Mouse (Mus musculus) adrenal gland, postnatal 25 days (tissue): ENCODE results near the gene Dgkh. TPM values are rescaled to one million over a fixed set of nuclear protein-coding genes. Genes with fewer than 3 reads are reported as not detected.

Experiments
- DNase-seq: peaks from one replicate; pipeline ENCODE4 v3.0.0; 2021; ENCODE audit warnings: mixed read lengths
- total RNA-seq: library from RNA; stranded (reverse); gene quantifications from 2 replicates; pipeline ENCODE4 v1.2.3, GENCODE M21; 2021

Dgkh gene
- total RNA-seq, 1 experiment from 2014 or later = 7.8 TPM

DNA sequence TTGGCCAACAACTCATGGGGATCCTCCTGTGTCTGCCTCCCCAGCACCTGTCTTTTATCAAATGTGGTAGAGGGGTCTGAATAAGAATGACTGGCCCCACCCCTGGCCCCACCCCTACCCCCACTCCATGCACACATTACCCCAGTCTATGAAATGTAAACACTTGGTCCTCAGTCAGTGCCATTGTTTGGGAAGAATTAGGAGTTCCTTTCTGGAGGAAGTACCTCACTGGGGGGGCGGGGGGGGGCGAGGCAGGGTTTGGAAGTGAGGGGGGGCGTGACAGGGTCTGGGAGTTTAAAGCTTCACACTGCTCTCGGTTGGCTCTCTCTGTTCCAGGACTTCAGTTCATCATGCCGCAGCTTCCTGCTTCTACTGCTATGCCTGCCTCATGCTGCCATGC, 10.5 kb downstream of the Dgkh start:
- no peak for DNase-seq

DNA sequence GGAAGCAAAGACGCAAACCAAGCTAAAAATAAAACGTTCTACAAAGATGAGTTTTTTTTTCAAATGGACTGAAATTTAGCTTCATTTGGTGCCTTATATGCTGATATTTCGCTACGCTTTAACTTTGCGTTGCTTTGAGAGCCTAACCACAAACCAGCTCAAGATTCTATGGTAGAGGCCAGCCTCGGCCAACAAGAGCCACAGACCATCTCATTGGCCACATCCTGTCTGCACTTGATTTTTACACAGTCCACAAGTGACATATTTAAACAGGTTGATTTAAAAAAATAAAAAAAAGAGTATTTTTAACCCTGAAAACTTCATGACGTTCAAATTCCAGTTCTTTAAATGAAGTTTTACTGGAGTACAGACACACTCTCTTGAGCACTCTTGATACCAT, 16.5 kb downstream of the Dgkh start:
- no peak for DNase-seq

GRCm38 (mm10) chr14:78712565-78713148, 19.9 kb downstream of the Dgkh start:
- DNase-seq = no peak

GRCm38 (mm10) chr14:78710647-78711046, 21.9 kb downstream of the Dgkh start:
- no peak for DNase-seq

DNA sequence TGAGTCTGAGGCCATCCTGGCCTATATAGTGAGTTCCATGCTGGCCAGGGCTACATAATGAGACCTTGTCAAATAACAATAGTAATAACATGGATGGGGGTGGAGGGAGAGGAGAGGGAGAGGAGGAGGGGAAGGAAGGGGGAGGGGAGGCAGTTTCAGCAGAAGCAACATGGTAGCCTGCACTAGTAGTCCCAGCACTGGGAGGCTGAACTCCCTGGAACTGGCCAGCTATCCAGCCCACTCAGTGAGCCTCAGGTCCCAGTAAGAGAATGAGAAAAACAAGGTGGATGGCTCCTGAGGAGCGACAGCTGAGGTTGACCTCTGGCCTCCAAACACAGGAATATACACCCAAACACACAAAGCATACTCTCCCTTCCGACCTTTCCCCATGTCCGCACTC, 27.0 kb downstream of the Dgkh start:
- DNase-seq = no peak

DNA sequence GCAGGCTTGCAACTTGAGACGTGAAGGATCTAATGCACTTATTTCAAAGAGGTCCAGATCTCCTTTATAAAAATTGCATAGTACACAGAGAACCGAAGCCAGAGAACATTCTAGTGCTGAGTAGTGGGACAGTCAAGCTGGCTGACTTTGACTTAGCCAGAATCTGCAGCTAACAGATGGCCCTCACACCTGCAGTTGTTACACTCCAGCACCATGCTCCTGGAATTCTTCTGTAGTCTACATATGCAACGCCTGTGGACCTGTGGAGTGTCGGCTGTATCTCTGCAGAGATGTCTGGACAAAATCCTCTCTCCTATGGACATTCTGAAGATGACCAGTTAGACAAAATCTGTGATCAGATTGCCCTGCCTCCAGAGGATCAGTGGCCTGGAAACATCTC, 28.6 kb downstream of the Dgkh start:
- DNase-seq = no peak

- no peak for DNase-seq
Measured at GRCm38 (mm10) chr14:78703361-78703760, 29.2 kb downstream of the Dgkh start.

GRCm38 (mm10) chr14:78702048-78702447, 30.5 kb downstream of the Dgkh start:
- no peak for DNase-seq

DNA sequence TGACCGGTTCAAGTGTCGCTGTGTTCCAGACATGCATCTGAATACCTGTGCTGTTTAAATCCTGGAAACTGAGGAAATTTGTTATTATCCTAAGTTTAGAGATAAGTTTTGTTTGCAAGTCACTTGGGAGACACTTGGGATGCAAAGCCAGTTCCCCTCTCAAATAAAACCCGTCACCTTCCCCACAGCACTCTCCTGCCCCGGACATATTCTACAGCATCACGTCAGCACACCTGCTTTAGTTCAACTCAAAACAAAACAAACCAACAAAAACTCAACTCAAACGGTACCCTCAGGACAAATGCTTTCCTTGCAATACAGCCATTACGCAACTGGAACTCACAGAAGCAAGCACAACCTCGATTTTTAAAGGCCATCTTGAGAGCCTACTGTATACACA, 31.1 kb downstream of the Dgkh start:
- DNase-seq = no peak

DNA sequence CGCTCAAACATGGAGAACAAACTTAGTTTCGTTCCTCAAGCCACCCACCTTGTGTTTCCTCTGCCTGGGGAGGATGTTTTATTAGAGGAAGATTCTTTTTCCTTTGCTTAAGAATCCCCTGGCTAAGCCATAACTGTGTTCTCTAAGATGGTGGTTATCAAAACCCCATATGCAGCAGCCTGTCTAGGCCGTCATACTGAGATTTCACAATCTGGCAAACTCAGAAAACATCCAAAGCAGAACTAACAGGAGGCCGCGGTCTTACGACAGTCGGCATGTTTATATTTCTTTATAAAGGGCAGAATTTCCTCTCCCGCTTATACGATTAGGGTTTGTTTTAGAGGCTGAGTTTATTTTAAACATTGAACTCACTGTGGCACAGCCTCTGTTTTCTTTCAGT, 31.5 kb downstream of the Dgkh start:
- DNase-seq = no peak

- DNase-seq = no peak
Measured at GRCm38 (mm10) chr14:78699634-78700033, 32.9 kb downstream of the Dgkh start.

DNA sequence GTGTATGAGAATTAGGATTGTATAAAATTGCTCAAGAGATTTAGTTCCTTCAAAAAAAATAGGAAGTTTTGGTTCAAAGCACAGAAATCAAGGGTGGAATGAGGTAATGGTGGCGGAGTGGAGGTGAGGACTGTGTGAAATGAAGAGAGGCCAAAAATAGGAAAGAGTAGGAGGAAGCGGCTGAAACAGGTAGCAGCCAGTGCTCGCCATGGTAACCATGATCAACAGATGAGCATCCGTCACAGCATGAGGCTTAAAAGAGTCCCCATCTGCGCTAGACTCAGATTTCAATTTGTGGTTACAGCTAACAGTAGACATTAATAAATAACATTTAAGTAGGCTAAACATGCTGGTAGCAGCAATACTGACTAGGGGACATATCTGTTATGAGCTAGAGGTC, 33.4 kb downstream of the Dgkh start:
- no peak for DNase-seq

DNA sequence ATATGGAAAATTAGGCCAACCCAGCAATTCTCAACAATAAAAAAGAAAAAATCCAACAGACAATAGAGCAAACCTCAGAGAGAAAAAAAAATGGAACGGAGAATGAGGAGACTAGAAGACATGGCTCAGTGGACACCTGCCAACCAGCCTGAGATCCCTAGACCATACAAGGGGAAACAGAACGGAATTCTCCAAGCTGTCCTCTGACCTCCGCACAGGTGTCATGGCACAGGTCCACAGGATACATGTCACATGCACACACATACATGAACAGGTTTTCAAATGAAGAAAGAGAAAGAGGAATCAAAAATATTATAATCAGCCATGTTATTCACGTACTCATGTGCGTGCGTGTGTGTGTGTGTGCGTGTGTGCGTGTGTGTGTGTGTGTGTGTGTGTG, 38.5 kb downstream of the Dgkh start:
- DNase-seq = no peak

DNA sequence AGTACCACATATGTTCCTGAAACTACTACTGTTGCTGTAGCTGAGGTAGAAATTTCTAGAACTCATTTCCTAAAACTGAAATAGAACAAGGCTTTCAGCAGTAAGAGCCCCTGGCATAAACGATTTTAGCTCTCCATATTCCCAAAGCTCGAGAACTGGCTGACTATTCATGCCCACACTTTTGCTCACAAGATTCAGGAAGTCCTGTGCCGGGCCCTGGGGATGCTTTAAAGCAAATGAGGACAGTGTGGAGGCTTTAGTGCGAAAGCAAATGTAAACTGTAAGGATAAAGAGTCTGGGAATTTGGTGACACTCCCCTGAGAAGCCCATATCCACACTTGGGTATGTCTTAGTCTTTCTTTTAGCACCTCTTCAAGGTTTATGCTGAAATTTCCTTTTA, 40.0 kb downstream of the Dgkh start:
- no peak for DNase-seq

GRCm38 (mm10) chr14:78691926-78692487, 40.6 kb downstream of the Dgkh start:
- no peak for DNase-seq

- no peak for DNase-seq
Measured at GRCm38 (mm10) chr14:78690883-78691282, 41.7 kb downstream of the Dgkh start.

- DNase-seq = no peak
Measured at GRCm38 (mm10) chr14:78690387-78690786, 42.2 kb downstream of the Dgkh start.

- DNase-seq = no peak
Measured at GRCm38 (mm10) chr14:78689950-78690349, 42.6 kb downstream of the Dgkh start.

DNA sequence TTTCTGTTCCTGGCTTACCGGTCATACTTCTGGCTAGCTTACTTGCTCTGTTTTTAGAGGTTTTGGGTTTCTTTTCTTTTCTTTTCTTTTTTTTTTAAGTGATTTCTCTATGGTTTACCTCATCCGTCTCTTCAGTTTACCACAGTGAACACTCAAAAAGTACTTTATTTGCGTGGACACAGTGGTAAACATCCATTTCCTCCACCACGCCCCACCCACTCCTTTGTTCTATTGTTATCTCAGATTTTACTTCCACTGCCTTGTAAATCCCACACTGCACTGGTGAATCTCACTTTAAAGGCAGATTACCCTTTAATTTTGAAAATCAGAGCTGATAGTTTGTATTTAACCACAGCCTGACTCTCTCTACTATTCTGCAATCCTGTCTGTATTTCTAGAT, 44.9 kb downstream of the Dgkh start:
- DNase-seq = no peak

GRCm38 (mm10) chr14:78686701-78687100, 45.9 kb downstream of the Dgkh start:
- DNase-seq = no peak

DNA sequence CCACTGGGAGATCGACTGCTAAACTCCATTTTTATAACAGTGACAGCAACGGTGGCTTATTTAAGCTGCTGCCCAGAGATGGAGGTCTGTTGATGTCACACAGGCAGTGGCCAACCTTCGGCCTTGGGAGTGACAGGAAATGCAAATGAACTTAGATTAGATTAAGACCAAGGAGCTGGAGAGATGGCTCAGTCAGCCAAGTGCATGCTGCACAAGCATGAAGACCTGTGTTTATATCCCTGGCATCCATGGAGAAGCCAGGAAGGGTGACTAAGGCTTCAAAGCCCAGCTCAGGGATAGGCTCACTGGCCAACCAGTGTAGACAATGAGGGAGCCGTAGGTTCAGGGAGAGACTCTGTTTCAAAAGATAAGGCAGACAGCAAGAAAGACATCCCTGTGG, 48.4 kb downstream of the Dgkh start:
- DNase-seq = no peak

DNA sequence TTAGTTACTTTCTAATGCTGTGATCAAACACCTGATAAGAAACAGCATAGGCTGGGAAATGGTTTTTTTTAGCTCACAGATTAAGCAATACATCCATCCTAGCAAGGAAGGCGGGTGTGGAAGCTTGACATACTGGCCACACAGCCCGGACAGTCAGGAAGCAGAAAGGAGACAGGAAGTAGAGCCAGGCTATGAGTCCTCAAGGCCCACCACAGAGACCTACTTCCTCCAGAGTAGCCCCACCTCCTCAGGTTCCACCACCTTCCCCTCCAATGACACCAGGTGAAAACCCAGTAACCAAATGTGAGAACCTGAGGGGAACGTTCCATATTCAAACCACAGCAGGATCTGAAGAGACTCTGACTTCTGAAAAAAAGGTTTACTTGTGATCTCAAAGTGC, 53.6 kb downstream of the Dgkh start:
- DNase-seq = no peak

DNA sequence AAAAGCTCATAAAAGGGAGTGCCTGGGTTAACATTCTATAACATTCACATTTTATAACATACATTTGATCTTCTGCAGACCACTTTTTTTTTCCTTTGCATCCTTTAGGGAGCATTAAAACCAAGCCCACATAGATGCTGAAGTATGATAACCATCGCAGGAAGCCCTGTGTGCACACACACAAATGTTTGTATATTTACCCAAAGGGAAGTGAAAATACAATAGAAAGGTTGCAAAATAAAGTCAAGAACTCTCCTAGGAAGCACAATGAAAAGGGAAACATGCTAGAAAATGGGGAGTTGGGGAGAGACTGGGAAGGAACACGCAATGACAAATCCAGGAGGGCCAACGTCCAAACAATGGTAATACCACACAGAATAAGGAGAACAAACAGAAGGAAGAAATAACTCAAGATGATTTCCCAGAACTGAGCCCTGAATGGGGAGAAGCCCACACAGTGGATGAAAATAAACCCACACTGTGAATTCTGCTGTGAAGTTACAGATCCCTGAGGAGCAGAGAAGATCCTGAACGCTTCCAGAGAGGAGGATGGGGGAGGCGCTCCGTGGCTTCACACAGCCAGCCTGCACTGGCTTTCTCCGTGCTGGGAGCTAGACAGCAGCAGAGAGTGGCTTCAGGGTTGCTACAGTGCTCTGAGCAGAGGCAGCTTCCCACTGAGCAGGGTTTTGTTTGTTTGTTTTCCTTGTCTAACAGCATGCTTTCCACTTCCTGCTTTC, 54.6 kb downstream of the Dgkh start:
- no peak for DNase-seq

DNA sequence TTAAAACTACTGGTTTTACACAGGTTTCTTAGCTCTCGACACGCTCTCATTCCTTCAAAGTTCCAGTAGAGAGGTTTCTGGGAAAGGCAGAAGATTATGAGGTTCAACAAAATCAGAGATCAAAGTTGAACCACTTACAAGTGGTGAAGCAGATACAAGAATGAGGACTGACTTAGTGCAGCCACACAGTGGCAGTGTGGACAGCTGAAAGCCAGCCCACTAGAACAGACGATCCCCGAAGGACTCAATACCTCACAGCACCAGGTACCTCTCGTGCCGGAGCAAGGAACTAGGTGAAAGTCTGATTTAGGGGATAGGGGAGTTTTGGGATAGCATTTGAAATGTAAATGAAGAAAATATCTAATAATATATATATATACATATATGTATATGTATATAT, 56.1 kb downstream of the Dgkh start:
- DNase-seq = no peak
